Mouse (Mus musculus) lung, embryonic 15.5 days (tissue): ENCODE measurements around the gene Hoxd8. TPM values are rescaled to one million over a fixed set of nuclear protein-coding genes. Genes with fewer than 3 reads are reported as not detected.

Experiments used
- ATAC-seq: fragments of 200-750 bp; cut with Nextera tagmentation; 2 replicates; pipeline ENCODE4 v1.8.0; 2017; ENCODE audit warnings: moderate number of reproducible peaks, borderline replicate concordance; ENCODE audit not compliant: low FRiP score, low TSS enrichment; ENCODE audit errors: extremely low read depth
- H3K27ac ChIP-seq: fragments of 300-500 bp; sonication (generic); 2 replicates; pipeline ENCODE4 v1.5.1; 2015; ENCODE audit warnings: moderate library complexity, mild to moderate bottlenecking, inconsistent platforms
- H3K27me3 ChIP-seq: fragments of 300-500 bp; sonication (generic); 2 replicates; pipeline ENCODE4 v1.6.1; 2015; ENCODE audit warnings: inconsistent platforms
- H3K36me3 ChIP-seq: fragments of 300-500 bp; sonication (generic); 2 replicates; pipeline ENCODE4 v1.6.1; 2015; ENCODE audit warnings: inconsistent platforms
- H3K4me1 ChIP-seq: fragments of 300-500 bp; sonication (generic); 2 replicates; pipeline ENCODE4 v1.6.1; 2015; ENCODE audit warnings: inconsistent platforms
- H3K4me2 ChIP-seq: fragments of 300-500 bp; sonication (generic); 2 replicates; pipeline ENCODE4 v1.6.1; 2015; ENCODE audit warnings: inconsistent platforms, mild to moderate bottlenecking, moderate library complexity
- H3K4me3 ChIP-seq: fragments of 300-500 bp; sonication (generic); 2 replicates; pipeline ENCODE4 v1.5.1; 2015; ENCODE audit warnings: mild to moderate bottlenecking, inconsistent platforms
- H3K9ac ChIP-seq: fragments of 300-500 bp; sonication (generic); 2 replicates; pipeline ENCODE4 v1.6.1; 2015; ENCODE audit warnings: inconsistent platforms
- H3K9me3 ChIP-seq: fragments of 300-500 bp; sonication (generic); 2 replicates; pipeline ENCODE4 v1.6.1; 2016; ENCODE audit warnings: inconsistent platforms
- WGBS: fragments of 180-500 bp; shearing (Covaris S2); methylation state at CpG from one replicate; pipeline ENCODE4 v1.1.7; 2015; 5-methylcytosine and 5-hydroxymethylcytosine counted together
- polyA plus RNA-seq: library from polyadenylated mRNA; unstranded; fragments of >200 nt; fragmentation: Nextera tagmentation; extraction: Ambion mirVana; gene quantifications from 2 replicates; pipeline ENCODE4 v1.2.1, GENCODE M21; 2015

The Hoxd8 gene
- polyA plus RNA-seq, 1 experiment from 2014 or later: 0.39 TPM

DNA sequence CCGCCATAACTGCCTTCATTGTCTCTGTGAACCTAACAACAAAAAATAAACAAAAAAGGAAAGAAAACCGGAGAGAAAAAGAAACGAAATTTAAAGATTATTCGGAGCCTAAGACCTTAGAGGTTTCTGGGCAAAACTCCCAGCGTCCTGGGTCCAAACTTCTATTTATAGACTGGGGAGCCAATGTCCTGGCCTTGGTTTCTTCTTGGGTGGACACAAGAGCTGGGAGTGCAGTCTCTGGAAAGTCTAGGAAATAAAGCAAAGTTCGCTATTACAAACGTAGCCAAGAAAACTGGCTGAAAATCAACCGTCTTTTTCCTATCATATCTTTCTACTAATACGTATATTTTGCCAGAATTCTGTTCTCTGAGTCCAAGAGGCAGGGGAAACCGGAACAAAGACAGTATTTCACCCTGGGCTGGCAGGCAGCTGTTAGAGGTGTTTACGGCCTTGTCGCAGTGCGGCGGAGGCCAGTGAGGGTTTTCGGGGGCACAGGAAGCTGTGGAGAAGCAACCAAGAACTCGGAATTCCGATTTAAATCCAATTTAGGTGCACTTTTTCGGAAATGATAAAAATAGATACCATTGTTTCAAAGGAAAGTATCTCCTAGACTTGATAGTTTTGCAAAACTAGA, 9.9 kb downstream of the Hoxd8 start:
- Histone ChIP-seq H3K9ac (no peak overlapping the region), H3K4me1 (peaks cover 16% of the 10 kb centered on the region; the same call in 1 of the 2 replicates), H3K27ac (no peak overlapping the region)

DNA sequence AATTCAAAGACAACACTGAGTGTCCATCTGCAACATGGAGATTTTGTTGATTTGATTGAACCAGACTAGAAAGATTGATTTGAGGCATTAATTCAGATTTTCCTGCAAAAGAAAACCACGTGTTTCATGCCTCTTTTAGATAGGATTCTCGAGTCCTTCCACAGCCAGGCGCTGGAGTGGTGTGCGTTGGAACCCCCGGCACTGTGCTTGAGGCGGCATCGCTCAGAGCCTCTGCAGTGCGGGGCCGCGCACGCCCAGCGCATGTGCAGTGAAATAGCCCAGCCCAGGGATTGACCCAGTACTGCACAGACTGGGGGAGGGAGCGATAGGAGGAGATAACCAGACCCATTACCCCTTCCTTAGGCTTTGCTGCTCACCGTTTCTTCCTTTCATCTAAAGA, 10.5 kb downstream of the Hoxd8 start:
- Histone ChIP-seq H3K9ac (no peak overlapping the region), H3K9me3 (no peaks in the 10 kb centered on the region), H3K27ac (no peak overlapping the region), H3K27me3 (peaks cover 99% of the 10 kb centered on the region), H3K4me1 (peaks cover 16% of the 10 kb centered on the region; the same call in 1 of the 2 replicates), H3K4me3 (no peak overlapping the region), H3K36me3 (no peaks in the 10 kb centered on the region), H3K4me2 (no peak overlapping the region)
- ATAC-seq: no peak
- WGBS: 2% methylated on average over 14 of the region's 14 CpGs

More for the DNA sequence above, 9.9 kb downstream of the Hoxd8 start:
- peaks cover 99% of the 10 kb centered on the region for H3K27me3 ChIP-seq
- no peaks in the 10 kb centered on the region for H3K9me3 ChIP-seq
- no peak overlapping the region for H3K4me2 ChIP-seq
- ATAC-seq: no peak
- H3K36me3 ChIP-seq: no peaks in the 10 kb centered on the region
- WGBS: 5% methylated on average over 18 of the region's 18 CpGs
- H3K4me3 ChIP-seq: no peak overlapping the region

DNA sequence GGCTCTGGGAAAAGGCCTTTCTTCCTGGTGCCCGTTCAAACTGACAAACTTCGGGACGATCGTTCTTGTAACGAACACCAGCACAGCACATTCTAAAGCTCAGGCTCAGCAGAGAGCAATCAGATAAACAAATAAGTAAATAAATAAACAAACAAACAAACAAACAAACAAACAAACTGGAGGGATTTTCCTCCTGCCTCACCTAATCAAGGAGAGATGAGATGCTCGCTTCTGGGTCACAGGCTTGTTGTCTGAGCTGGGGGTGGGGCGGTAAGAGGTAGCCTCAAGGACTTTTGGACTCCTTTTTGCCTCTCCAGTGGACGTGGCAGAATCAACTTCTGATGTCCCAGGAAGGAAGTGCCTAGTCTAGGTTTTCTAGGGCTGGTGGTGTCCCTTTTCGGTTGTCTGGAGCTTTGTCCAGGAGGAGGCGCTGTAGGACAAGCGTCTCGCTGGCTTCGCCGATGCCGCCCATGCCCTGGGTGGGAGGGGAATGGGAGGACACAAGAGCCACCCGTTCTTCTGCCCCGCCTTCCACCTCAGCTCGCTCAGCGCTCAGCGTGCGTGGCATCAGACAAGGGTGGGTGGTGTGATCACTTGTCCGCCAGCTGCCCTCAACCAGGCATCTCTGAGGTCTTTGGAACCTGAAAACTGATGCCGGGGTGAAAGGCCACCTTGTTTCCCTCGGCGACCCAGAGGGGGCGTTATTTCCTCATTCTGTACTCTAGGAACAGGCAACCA, 11.3 kb downstream of the Hoxd8 start:
- H3K27ac ChIP-seq: no peak overlapping the region
- WGBS: 3% methylated on average over 26 of the region's 26 CpGs
- H3K9me3 ChIP-seq: no peaks in the 10 kb centered on the region
- peak; percentile 67; the same call in 1 of the 2 replicates for ATAC-seq
- H3K4me2 ChIP-seq: peak overlapping the region; percentile 51
- no peak overlapping the region for H3K9ac ChIP-seq
- peak overlapping the region; percentile 22; the same call in 1 of the 2 replicates for H3K4me3 ChIP-seq
- peaks cover 99% of the 10 kb centered on the region for H3K27me3 ChIP-seq
- H3K4me1 ChIP-seq: peaks cover 16% of the 10 kb centered on the region; the same call in 1 of the 2 replicates
- H3K36me3 ChIP-seq: no peaks in the 10 kb centered on the region

DNA sequence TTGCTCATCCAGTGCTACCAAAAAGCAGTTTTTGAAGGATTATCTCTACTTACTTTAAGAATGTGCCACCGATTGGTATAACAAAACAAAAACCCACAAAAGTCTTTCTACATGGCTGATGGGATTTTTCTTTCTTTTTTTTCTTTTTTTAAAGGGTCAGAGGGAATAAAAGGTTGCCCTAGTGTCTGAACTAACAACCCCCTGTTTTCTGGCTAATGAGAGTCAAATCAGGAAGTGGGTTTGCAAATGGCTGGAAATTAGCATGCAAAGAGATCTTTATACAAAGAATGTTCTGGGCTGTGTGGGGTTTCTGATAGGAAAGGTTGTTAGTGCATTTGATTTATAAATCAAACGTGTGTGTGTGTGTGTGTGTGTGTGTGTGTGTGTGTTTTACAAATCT, 16.0 kb downstream of the Hoxd8 start:
- Histone ChIP-seq H3K27ac (no peak overlapping the region), H3K27me3 (peaks cover 100% of the 10 kb centered on the region), H3K9me3 (no peaks in the 10 kb centered on the region), H3K36me3 (no peaks in the 10 kb centered on the region), H3K4me2 (no peak overlapping the region), H3K4me3 (no peak overlapping the region), H3K4me1 (peaks cover 6% of the 10 kb centered on the region; the same call in 1 of the 2 replicates), H3K9ac (no peak overlapping the region)
- ATAC-seq: no peak
- 12% methylated on average over 2 of the region's 2 CpGs for WGBS

DNA sequence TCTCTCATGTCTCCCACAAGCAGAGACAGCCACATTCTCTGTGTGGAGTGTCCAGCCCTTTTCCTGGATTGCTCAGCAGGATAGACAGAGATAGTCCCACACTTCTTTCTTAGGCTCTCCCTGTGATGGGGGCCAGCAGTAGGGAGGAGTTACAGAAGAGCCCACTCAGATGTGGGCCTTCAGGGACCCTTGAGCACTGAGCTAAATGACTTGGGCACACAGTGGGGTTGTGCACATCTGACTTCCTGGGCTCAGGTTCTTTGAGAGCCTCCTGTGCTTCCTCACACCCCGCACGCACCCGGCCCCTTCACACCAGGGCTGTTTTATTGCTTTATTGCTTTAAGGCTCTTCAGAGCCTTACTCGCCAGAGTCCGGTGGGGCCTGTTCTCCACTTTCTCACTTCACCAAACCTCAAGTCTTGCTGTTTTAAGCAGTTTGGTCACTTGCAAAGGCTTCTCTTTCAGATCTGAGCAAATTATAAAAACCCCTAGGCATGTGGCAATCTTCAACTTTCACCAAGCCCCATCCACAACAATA, 16.6 kb downstream of the Hoxd8 start:
- Histone ChIP-seq H3K4me3 (no peak overlapping the region), H3K4me2 (no peak overlapping the region), H3K27ac (no peak overlapping the region), H3K9me3 (no peaks in the 10 kb centered on the region), H3K27me3 (peaks cover 100% of the 10 kb centered on the region), H3K36me3 (no peaks in the 10 kb centered on the region), H3K4me1 (peaks cover under 1% of the 10 kb centered on the region; the same call in 1 of the 2 replicates), H3K9ac (no peak overlapping the region)
- WGBS: 14% methylated on average over 5 of the region's 5 CpGs
- no peak for ATAC-seq

DNA sequence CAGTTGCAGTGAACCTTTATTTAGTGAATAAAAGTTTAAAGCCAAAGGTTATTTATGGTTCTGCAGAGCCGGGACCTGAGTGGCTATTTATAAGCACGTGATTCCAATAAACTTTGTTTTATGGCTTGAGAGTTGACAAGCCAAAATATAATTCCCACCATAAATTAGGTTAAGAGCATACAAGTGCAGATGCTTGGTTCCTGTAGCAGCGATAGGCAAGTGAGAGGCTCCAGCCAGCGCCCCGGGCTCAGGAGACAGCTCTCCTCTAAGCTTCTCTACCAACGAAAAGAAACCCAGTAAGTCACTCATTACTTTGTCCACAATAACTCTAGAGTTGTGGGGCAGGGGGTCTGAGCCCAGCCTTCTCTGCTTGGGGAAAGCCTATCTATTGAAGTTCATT, 17.5 kb downstream of the Hoxd8 start:
- Histone ChIP-seq H3K9me3 (no peaks in the 10 kb centered on the region), H3K27ac (no peak overlapping the region), H3K9ac (no peak overlapping the region), H3K4me2 (no peak overlapping the region), H3K4me1 (no peaks in the 10 kb centered on the region), H3K27me3 (peaks cover 100% of the 10 kb centered on the region), H3K4me3 (no peak overlapping the region), H3K36me3 (no peaks in the 10 kb centered on the region)
- WGBS: 9% methylated on average over 6 of the region's 6 CpGs
- no peak for ATAC-seq

DNA sequence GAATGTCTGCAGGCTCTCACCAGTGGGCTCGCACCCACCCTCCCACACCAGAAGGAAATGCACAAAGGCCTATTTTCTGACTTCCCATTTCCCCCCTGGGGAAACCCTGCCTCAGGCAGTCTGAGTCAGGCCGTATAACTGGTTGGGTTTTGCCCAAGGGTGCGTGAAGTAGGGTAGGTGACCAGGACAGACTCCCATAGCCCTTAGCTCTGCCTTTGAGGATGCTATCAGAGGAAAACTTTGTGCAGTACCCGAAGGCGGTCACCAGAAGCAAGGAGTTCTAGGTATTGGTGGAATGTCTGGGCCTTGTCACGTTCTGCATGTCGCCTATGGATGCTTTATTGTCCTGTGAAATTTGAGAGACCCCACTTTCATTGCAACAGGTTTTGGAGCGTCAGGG, 18.5 kb downstream of the Hoxd8 start:
- Histone ChIP-seq H3K4me2 (no peak overlapping the region), H3K27ac (no peak overlapping the region), H3K36me3 (no peaks in the 10 kb centered on the region), H3K4me1 (no peaks in the 10 kb centered on the region), H3K9ac (no peak overlapping the region), H3K27me3 (peaks cover 100% of the 10 kb centered on the region), H3K9me3 (no peaks in the 10 kb centered on the region), H3K4me3 (no peak overlapping the region)
- ATAC-seq: no peak
- 12% methylated on average over 8 of the region's 8 CpGs for WGBS

DNA sequence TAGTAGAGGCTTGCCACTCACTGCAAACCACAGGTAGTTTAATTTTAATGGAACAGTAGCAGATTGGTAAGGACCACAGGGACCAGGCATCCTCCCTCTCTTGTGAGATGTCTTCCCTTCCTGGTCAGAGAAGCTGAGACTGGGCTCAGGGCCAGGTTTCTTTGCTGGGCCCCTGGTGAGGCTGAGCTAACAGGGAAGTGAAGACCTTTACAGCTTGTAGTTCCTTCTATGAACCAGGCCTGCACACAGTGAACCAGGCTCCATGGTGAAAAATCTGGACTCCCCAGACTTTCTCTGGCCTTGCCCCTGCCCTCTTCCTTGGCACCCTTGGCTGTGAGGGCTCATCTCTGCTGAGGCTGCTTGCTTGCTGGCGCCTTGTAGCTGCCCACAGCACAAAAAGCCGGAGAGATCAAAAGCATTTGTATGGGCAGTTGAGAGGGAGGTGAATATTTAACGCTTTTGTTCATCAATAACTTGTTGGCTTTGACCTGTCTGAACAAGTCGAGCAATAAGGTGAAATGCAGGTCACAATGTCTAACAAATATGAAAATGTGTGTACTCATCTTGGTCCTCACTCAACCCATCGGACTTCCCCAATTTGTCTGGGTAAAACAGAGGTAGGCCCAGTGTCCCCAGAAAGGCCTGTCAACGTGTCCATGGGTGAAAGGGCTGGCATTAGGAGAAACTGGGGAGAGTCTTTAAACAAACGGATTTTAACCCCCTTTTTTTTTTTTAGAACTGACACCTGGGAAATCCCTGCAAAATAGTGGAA, 20.0 kb downstream of the Hoxd8 start:
- no peak for ATAC-seq
- H3K36me3 ChIP-seq: no peaks in the 10 kb centered on the region
- H3K27me3 ChIP-seq: peaks cover 100% of the 10 kb centered on the region
- 30% methylated on average over 7 of the region's 7 CpGs for WGBS
- no peak overlapping the region for H3K4me3 ChIP-seq
- no peak overlapping the region for H3K27ac ChIP-seq
- H3K9me3 ChIP-seq: no peaks in the 10 kb centered on the region
- H3K4me1 ChIP-seq: no peaks in the 10 kb centered on the region
- H3K4me2 ChIP-seq: no peak overlapping the region
- no peak overlapping the region for H3K9ac ChIP-seq

DNA sequence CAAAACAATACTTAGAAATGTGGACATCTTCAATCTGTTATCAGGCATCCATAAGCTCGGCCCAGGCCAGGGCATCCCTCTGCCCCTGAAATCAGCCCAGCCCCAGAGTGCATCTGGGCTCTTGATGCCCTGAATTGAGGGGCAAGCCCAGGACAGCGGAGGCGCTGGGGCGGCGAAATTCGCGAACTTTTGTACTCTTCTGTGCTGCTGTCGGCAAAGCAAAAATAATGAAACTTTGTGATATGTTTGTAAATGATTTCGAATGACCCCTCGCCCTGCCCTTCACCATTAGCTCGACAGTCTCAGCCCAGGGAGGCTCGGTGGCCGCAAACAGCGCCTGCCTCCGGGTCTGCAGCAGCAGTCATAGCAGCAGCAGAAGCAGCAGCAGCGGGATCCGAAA, 20.8 kb downstream of the Hoxd8 start:
- Histone ChIP-seq H3K4me3 (no peak overlapping the region), H3K27ac (no peak overlapping the region), H3K27me3 (peaks cover 99% of the 10 kb centered on the region), H3K9ac (no peak overlapping the region), H3K36me3 (no peaks in the 10 kb centered on the region), H3K4me2 (no peak overlapping the region), H3K4me1 (no peaks in the 10 kb centered on the region), H3K9me3 (no peaks in the 10 kb centered on the region)
- ATAC-seq: no peak
- WGBS: 4% methylated on average over 17 of the region's 17 CpGs

DNA sequence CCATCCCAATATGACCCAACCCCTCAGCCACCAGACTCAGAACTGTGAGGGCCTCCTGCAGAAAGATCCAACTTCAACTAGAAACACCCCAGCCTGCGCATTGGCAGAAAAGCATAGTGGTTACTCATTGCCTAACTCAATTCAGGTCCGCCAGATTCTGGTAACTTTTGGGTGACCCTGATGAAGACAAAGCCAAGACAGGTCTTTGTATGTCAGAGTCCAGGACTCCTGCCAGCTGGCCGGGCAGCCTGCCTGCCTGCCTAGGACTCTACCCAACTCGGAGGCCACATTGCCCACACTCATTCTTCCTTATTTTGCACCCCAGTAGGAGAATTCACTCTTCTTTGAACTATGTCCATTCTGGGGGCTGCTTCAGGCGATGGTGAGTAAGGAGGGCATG, 22.1 kb downstream of the Hoxd8 start, which contains the start of gene Gm28230:
TSS of gene Gm28230 (plus strand) at position 178 of the 400 bp plus-strand sequence.
- 12% methylated on average over 5 of the region's 5 CpGs for WGBS
- H3K4me1 ChIP-seq: no peaks in the 10 kb centered on the region
- ATAC-seq: no peak
- peak within 1 kb of the TSS; percentile 27 for H3K4me2 ChIP-seq
- H3K4me3 ChIP-seq: peak within 1 kb of the TSS; percentile 11
- H3K36me3 ChIP-seq: no peaks in the 10 kb centered on the region
- no peak within 1 kb of the TSS for H3K9ac ChIP-seq
- no peak within 1 kb of the TSS for H3K27ac ChIP-seq
- peaks cover 99% of the 10 kb centered on the region for H3K27me3 ChIP-seq
- H3K9me3 ChIP-seq: no peaks in the 10 kb centered on the region

DNA sequence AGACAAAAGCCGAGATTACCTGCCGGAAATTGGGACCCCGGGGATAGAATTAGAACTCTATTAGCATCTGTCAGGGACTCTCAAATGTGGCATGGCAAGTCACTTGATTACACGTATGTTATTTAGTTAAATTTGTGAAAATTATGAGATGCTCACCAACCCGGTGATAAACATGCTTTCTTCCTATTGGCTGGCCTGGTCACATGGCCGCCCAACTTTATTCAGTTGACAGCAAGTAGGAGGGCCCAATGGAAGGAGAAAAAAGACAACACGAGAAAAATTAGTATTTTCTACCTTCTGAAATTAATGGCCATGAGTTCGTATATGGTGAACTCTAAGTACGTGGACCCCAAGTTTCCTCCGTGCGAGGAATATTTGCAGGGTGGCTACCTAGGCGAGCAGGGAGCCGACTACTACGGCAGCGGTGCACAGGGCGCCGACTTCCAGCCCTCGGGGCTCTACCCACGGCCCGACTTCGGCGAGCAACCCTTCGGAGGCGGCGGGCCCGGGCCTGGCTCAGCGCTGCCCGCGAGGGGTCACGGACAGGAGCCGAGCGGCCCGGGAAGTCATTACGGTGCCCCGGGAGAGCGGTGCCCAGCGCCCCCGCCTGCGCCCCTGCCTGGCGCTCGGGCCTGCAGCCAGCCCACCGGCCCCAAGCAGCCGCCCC, 22.7 kb downstream of the Hoxd8 start:
- Histone ChIP-seq H3K4me2 (peak overlapping the region; percentile 27), H3K27ac (no peak overlapping the region), H3K27me3 (peaks cover 99% of the 10 kb centered on the region), H3K36me3 (no peaks in the 10 kb centered on the region), H3K4me3 (peak overlapping the region; percentile 11), H3K4me1 (no peaks in the 10 kb centered on the region), H3K9ac (no peak overlapping the region), H3K9me3 (no peaks in the 10 kb centered on the region)
- WGBS: 1% methylated on average over 43 of the region's 43 CpGs
- no peak for ATAC-seq
